Mouse (Mus musculus) spleen, adult 18-20 months (tissue): Measurements from ENCODE around the gene Daw1.

Experiments
- DNase-seq, 2 experiments: peaks; one replicate each; pipeline ENCODE4 v3.0.0; 2022; ENCODE audit warnings: mixed read lengths in 2 of 2

Daw1 gene

GRCm38 (mm10) chr1:83209981-83210380, 50.4 kb downstream of the Daw1 start:
- no peak for DNase-seq

GRCm38 (mm10) chr1:83218260-83218659, 58.7 kb downstream of the Daw1 start:
- no peak for DNase-seq

- DNase-seq, result no peak
Observed at GRCm38 (mm10) chr1:83223072-83223471, 63.5 kb downstream of the Daw1 start.

DNA sequence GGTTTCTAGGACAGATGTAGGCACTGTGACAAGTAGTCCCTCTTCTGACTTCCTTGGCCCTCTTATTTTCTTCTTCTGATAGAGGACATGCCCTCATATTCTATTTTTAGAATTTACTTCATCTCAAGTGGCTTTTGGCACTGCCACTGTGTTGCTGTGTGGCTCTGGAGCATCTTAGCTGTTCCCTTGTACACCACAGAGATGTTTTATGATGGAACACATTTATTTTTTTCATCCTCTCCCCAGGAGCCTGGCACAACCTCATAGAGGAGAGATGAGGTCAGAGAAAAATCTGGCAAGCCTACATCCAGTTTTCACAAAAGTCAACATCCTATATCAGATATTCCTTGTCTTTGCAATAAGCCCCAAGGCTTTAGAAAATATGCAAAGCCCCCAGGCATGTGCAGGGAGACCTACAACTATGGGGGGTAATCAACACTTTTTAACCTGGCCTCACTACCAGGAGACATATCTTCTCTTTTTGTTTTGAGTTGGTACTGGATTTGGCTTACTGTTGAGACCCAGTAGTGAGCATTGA, 64.9 kb downstream of the Daw1 start:
- DNase-seq, result no peak

- DNase-seq, result no peak
Observed at GRCm38 (mm10) chr1:83227946-83228345, 68.4 kb downstream of the Daw1 start.

GRCm38 (mm10) chr1:83248235-83248746, 88.7 kb downstream of the Daw1 start:
- DNase-seq, result no peak

DNA sequence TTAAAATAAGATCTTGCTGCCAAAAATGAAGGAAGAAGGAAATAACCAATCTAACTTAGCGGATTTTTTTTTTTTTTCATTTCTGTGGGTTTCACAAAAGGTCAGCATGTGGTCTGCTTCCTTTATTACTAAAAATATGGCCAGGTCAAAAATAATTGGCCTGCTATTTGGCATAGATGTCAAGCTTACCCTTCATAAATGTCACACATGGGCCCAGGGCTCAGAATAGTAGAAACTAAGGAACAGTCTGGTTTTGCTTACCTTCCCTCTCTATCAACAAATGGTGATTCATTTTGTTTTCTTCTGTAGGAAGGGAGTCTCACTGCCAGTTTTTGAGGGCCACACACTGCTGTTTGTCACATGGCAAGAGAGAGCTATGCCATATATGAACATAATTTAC, 92.2 kb downstream of the Daw1 start:
- DNase-seq, result no peak
